Mouse (Mus musculus) left cerebral cortex, postnatal 25 days (tissue): ENCODE results near the gene Wnt4. TPM values are rescaled to one million over a fixed set of nuclear protein-coding genes. Genes with fewer than 3 reads are reported as not detected.

Source experiments
- total RNA-seq, 2 experiments: library from RNA; stranded (reverse); gene quantifications; 2 replicates each; pipeline ENCODE4 v1.2.3; 2021

Wnt4 gene
- total RNA-seq, 2 experiments from 2014 or later: 12.3 to 15.3 TPM

Other genes with a start within 250 kb of the Wnt4 start
- gene Zbtb40, start 228.7 kb upstream of the Wnt4 start, total RNA-seq: 10 to 100 TPM; 13.8 to 15.1 TPM
- 100 to 1,000 TPM; 352 to 369 TPM for gene Cdc42, start 80.2 kb downstream of the Wnt4 start, total RNA-seq
- not detected for gene Cela3a, start 132.3 kb downstream of the Wnt4 start, total RNA-seq
- not detected for gene Cela3b, start 153.1 kb downstream of the Wnt4 start, total RNA-seq
- not detected for gene 1700013G24Rik, start 175.8 kb downstream of the Wnt4 start, total RNA-seq
- 1 to 10 TPM; 6.2 to 6.4 TPM for gene Hspg2, start 191.3 kb downstream of the Wnt4 start, total RNA-seq